Mouse (Mus musculus) CH12.LX (cell line): ENCODE measurements at regions not wholly inside any gene's neighbourhood (a gene's known extent, or its start where the extent isn't known, plus 50 kb on each side); places are given as distances from the start of the nearest gene placed in this dataset.

Experiments used
- DNase-seq: peaks from one replicate; pipeline ENCODE4 v3.0.0-alpha.2; 2013; ENCODE audit errors: extremely low read depth
- H3K27ac ChIP-seq: 2 replicates; pipeline ENCODE4 v1.5.1; 2012; ENCODE audit warnings: low read depth, mild to moderate bottlenecking, control low read depth, moderate library complexity; ENCODE audit not compliant: insufficient read depth
- H3K27me3 ChIP-seq: replicated peaks from 2 replicates; pipeline ENCODE3; 2012; ENCODE audit warnings: inconsistent platforms
- H3K36me3 ChIP-seq, 2 experiments: replicated peaks in 1 of 2; 2 replicates each; pipeline versions ENCODE3 to v1.6.1; 2012; ENCODE audit warnings: inconsistent platforms in 1 of 2, low read length in 1 of 2, mild to moderate bottlenecking in 1 of 2, mixed read lengths in 1 of 2, moderate library complexity in 1 of 2; ENCODE audit not compliant: control insufficient read depth in 1 of 2, insufficient read depth in 1 of 2
- H3K4me1 ChIP-seq, 2 experiments: 2 replicates each; pipeline ENCODE4 v1.6.1; 2012; ENCODE audit warnings: inconsistent platforms in 1 of 2, moderate library complexity in 1 of 2; ENCODE audit not compliant: insufficient read depth in 2 of 2, control insufficient read depth in 1 of 2
- H3K4me2 ChIP-seq: 2 replicates; pipeline ENCODE4 v1.6.1; 2012; ENCODE audit warnings: low read depth, mild to moderate bottlenecking, control low read depth; ENCODE audit not compliant: poor library complexity, insufficient read depth, severe bottlenecking
- H3K4me3 ChIP-seq, 3 experiments: fragments of 150-350 bp in 1 of 3; sonication (generic) in 1 of 3; replicated peaks in 1 of 3; 2 replicates each; pipeline versions ENCODE3 to v1.5.1; 2011 to 2012; ENCODE audit warnings: low read depth in 2 of 3, low read length in 2 of 3, mild to moderate bottlenecking in 2 of 3, moderate library complexity in 2 of 3, control low read depth in 1 of 3, improper control_type of control experiment in 1 of 3, inconsistent platforms in 1 of 3, mixed read lengths in 1 of 3; ENCODE audit not compliant: poor library complexity in 1 of 3
- H3K79me2 ChIP-seq: replicated peaks from 2 replicates; pipeline ENCODE4 v1.6.1; 2012; ENCODE audit warnings: mild to moderate bottlenecking, moderate library complexity; ENCODE audit not compliant: control insufficient read depth, poor library complexity, insufficient read depth, severe bottlenecking; ENCODE audit errors: extremely low read depth
- H3K9ac ChIP-seq: 2 replicates; pipeline ENCODE4 v1.6.1; 2012; ENCODE audit warnings: low read depth, mild to moderate bottlenecking, control low read depth, moderate library complexity; ENCODE audit not compliant: insufficient read depth
- H3K9me3 ChIP-seq: replicated peaks from 2 replicates; pipeline ENCODE3; 2012; ENCODE audit warnings: low read length, inconsistent platforms, mixed read lengths
- CHD1 ChIP-seq: IDR thresholded peaks from 2 replicates; pipeline ENCODE4 v1.6.1; 2012; ENCODE audit warnings: low read depth, low read length, improper control_type of control experiment, inconsistent platforms
- ELF1 ChIP-seq: IDR thresholded peaks from 2 replicates; pipeline ENCODE4 v1.6.1; 2014; ENCODE audit warnings: low read depth, mild to moderate bottlenecking, inconsistent platforms, low read length, improper control_type of control experiment
- EP300 ChIP-seq: IDR thresholded peaks from 2 replicates; pipeline ENCODE4 v1.6.1; 2011; ENCODE audit warnings: low read length, improper control_type of control experiment
- HCFC1 ChIP-seq: IDR thresholded peaks from 2 replicates; pipeline ENCODE4 v1.6.1; 2012; ENCODE audit warnings: low read depth, mild to moderate bottlenecking, inconsistent platforms, low read length, improper control_type of control experiment
- IRF4 ChIP-seq: IDR thresholded peaks from 2 replicates; pipeline ENCODE4 v1.6.1; 2014; ENCODE audit warnings: low read depth, mild to moderate bottlenecking, inconsistent platforms, low read length, improper control_type of control experiment
- JUN ChIP-seq: IDR thresholded peaks from 2 replicates; pipeline ENCODE4 v1.6.1; 2011; ENCODE audit warnings: low read depth, mild to moderate bottlenecking, low read length, improper control_type of control experiment, moderate library complexity; ENCODE audit not compliant: insufficient read depth
- JUND ChIP-seq: conservative IDR thresholded peaks from 2 replicates; pipeline ENCODE4 v1.6.1; 2011; ENCODE audit warnings: low read depth, low read length, improper control_type of control experiment
- MEF2A ChIP-seq: IDR thresholded peaks from 2 replicates; pipeline ENCODE4 v1.6.1; 2014; ENCODE audit warnings: low read depth, mild to moderate bottlenecking, inconsistent platforms, low read length, improper control_type of control experiment, borderline replicate concordance
- PAX5 ChIP-seq: IDR thresholded peaks from 2 replicates; pipeline ENCODE4 v1.6.1; 2012; ENCODE audit warnings: low read length, inconsistent platforms, mixed read lengths
- POLR2AphosphoS2 ChIP-seq: IDR thresholded peaks from 2 replicates; pipeline ENCODE4 v1.6.1; 2011; ENCODE audit warnings: low read depth, low read length, improper control_type of control experiment
- SIN3A ChIP-seq: IDR thresholded peaks from 2 replicates; pipeline ENCODE4 v1.6.1; 2012; ENCODE audit warnings: low read length, improper control_type of control experiment, inconsistent platforms
- TCF12 ChIP-seq: IDR thresholded peaks from 2 replicates; pipeline ENCODE4 v1.6.1; 2014; ENCODE audit warnings: low read depth, mild to moderate bottlenecking, inconsistent platforms, low read length, improper control_type of control experiment
- ZC3H11A ChIP-seq: IDR thresholded peaks from 2 replicates; pipeline ENCODE4 v1.6.1; 2012; ENCODE audit warnings: low read depth, mild to moderate bottlenecking, inconsistent platforms, low read length, improper control_type of control experiment
- ZMIZ1 ChIP-seq: IDR thresholded peaks from 2 replicates; pipeline ENCODE4 v1.6.1; 2012; ENCODE audit warnings: low read depth, mild to moderate bottlenecking, inconsistent platforms, low read length, improper control_type of control experiment
- ZNF384 ChIP-seq: IDR thresholded peaks from 2 replicates; pipeline ENCODE4 v1.6.1; 2012; ENCODE audit warnings: low read depth, low read length, improper control_type of control experiment, inconsistent platforms
- dilution Hi-C: fragments of 300-500 bp; cut with MboI; formaldehyde crosslinking; loops from 2 replicates; pipeline ENCODE4 v1.14.3; 2020; ENCODE audit warnings: low sequenced_read_pairs; ENCODE audit not compliant: extremely low pct_unique_long_range_greater_than_20kb, extremely low pct_ligation_motif_present
- in situ Hi-C: fragments of 300-500 bp; cut with MboI; formaldehyde crosslinking; loops from 3 replicates; pipeline ENCODE4 v1.14.3; 2019; ENCODE audit warnings: low sequenced_read_pairs, low pct_ligation_motif_present, low pct_unique_long_range_greater_than_20kb, mixed read lengths

GRCm38 (mm10) chr3:106978728-106979127 is 57.2 kb upstream of the Kcna3 start:
- Histone ChIP-seq H3K4me2 (no peak overlapping the region), H3K36me3 (no peaks in the 10 kb centered on the region), H3K9me3 (no peaks in the 10 kb centered on the region), H3K27me3 (no peaks in the 10 kb centered on the region), H3K9ac (no peak overlapping the region), H3K4me3 (no peak overlapping the region), H3K4me1 (no peaks in the 10 kb centered on the region), H3K79me2 (no peaks in the 10 kb centered on the region), H3K27ac (no peak overlapping the region)
- in situ Hi-C loops (no loop called here), dilution Hi-C loops (no loop called here)
- TF ChIP-seq ZNF384 (no peak), ZMIZ1 (no peak), MEF2A (no peak), HCFC1 (no peak)
- DNase-seq = no peak

GRCm38 (mm10) chr3:106980914-106981313 is 55.1 kb upstream of the Kcna3 start:
- H3K27ac ChIP-seq = no peak overlapping the region
- no peaks in the 10 kb centered on the region for H3K79me2 ChIP-seq
- no peaks in the 10 kb centered on the region for H3K9me3 ChIP-seq
- H3K9ac ChIP-seq = no peak overlapping the region
- TF ChIP-seq ZC3H11A (no peak), JUND (no peak), TCF12 (no peak), POLR2AphosphoS2 (no peak), ELF1 (no peak), JUN (no peak), SIN3A (no peak), PAX5 (no peak)
- H3K4me1 ChIP-seq = no peaks in the 10 kb centered on the region
- no peak overlapping the region for H3K4me2 ChIP-seq
- in situ Hi-C loops (no loop called here), dilution Hi-C loops (no loop called here)
- no peaks in the 10 kb centered on the region for H3K36me3 ChIP-seq
- no peak overlapping the region for H3K4me3 ChIP-seq
- no peak for DNase-seq
- no peaks in the 10 kb centered on the region for H3K27me3 ChIP-seq

- no peaks in the 10 kb centered on the region for H3K36me3 ChIP-seq
- no peaks in the 10 kb centered on the region for H3K4me1 ChIP-seq
- H3K4me2 ChIP-seq = no peak overlapping the region
- H3K9ac ChIP-seq = no peak overlapping the region
- H3K9me3 ChIP-seq = no peaks in the 10 kb centered on the region
- DNase-seq = no peak
- H3K79me2 ChIP-seq = no peaks in the 10 kb centered on the region
- H3K27ac ChIP-seq = no peak overlapping the region
- H3K4me3 ChIP-seq = no peak overlapping the region
- dilution Hi-C loops (no loop called here), in situ Hi-C loops (no loop called here)
- TF ChIP-seq HCFC1 (no peak), JUND (no peak), EP300 (no peak), CHD1 (no peak), IRF4 (no peak)
- no peaks in the 10 kb centered on the region for H3K27me3 ChIP-seq
Measured at GRCm38 (mm10) chr3:106981323-106981722, 54.6 kb upstream of the Kcna3 start.
